Mouse (Mus musculus): ENCODE results near the gene Elf4. TPM values are rescaled to one million over a fixed set of nuclear protein-coding genes. Genes with fewer than 3 reads are reported as not detected.

The Elf4 gene
- polyA plus RNA-seq, 1 experiment from 2014 or later = 3.2 TPM

GRCm38 (mm10) chrX:48405141-48405540, 57.8 kb downstream of the Elf4 start:
- Histone ChIP-seq H3K36me3 (replicated peaks; ENCODE audit: control insufficient read depth, insufficient read depth, low read depth, low read length) (peaks cover 5% of the 10 kb centered on the region; the same call in 1 of the 2 replicates), H3K4me1 (ENCODE audit: control insufficient read depth, insufficient read depth, low read length) (no peaks in the 10 kb centered on the region), H3K9ac (replicated peaks; ENCODE audit: low read length) (no peak overlapping the region), H3K9me3 (replicated peaks; ENCODE audit: control insufficient read depth, low read length) (no peaks in the 10 kb centered on the region), H3K27ac (replicated peaks; ENCODE audit: low read depth, low read length) (no peak overlapping the region; the same call in 1 of the 2 replicates), H3K27me3 (ENCODE audit: control insufficient read depth, insufficient read depth, low read length) (no peaks in the 10 kb centered on the region), H3K4me3 (ENCODE audit: low read depth, low read length) (no peak overlapping the region), H3K4me2 (ENCODE audit: low read depth, low read length) (no peak overlapping the region)
- ATAC-seq (replicated peaks; ENCODE audit: insufficient number of reproducible peaks, low FRiP score, low TSS enrichment, low read depth) = 0 out of 2 replicates have a peak, but pooled peaks have one; percentile 49
- 31% methylated on average over 3 of the region's 3 CpGs for WGBS
- peak; percentile 70 for DNase-seq (ENCODE audit: low spot score)

GRCm38 (mm10) chrX:48399994-48400393, 62.9 kb downstream of the Elf4 start:
- Histone ChIP-seq H3K4me2 (ENCODE audit: low read depth, low read length) (no peak overlapping the region), H3K27ac (replicated peaks; ENCODE audit: low read depth, low read length) (no peak overlapping the region), H3K36me3 (replicated peaks; ENCODE audit: control insufficient read depth, insufficient read depth, low read depth, low read length) (peaks cover 5% of the 10 kb centered on the region; the same call in 1 of the 2 replicates), H3K9me3 (replicated peaks; ENCODE audit: control insufficient read depth, low read length) (no peaks in the 10 kb centered on the region), H3K4me3 (ENCODE audit: low read depth, low read length) (no peak overlapping the region), H3K4me1 (ENCODE audit: control insufficient read depth, insufficient read depth, low read length) (no peaks in the 10 kb centered on the region), H3K9ac (replicated peaks; ENCODE audit: low read length) (no peak overlapping the region), H3K27me3 (ENCODE audit: control insufficient read depth, insufficient read depth, low read length) (no peaks in the 10 kb centered on the region)
- WGBS = 86% methylated on average over 4 of the region's 4 CpGs
- DNase-seq (ENCODE audit: low spot score) = no peak
- ATAC-seq (replicated peaks; ENCODE audit: insufficient number of reproducible peaks, low FRiP score, low TSS enrichment, low read depth) = no peak

GRCm38 (mm10) chrX:48389380-48389779, 73.6 kb downstream of the Elf4 start:
- Histone ChIP-seq H3K4me1 (ENCODE audit: control insufficient read depth, insufficient read depth, low read length) (no peaks in the 10 kb centered on the region), H3K27me3 (ENCODE audit: control insufficient read depth, insufficient read depth, low read length) (no peaks in the 10 kb centered on the region), H3K4me3 (ENCODE audit: low read depth, low read length) (no peak overlapping the region), H3K9ac (replicated peaks; ENCODE audit: low read length) (no peak overlapping the region), H3K36me3 (replicated peaks; ENCODE audit: control insufficient read depth, insufficient read depth, low read depth, low read length) (no peaks in the 10 kb centered on the region), H3K4me2 (ENCODE audit: low read depth, low read length) (no peak overlapping the region), H3K27ac (replicated peaks; ENCODE audit: low read depth, low read length) (no peak overlapping the region), H3K9me3 (replicated peaks; ENCODE audit: control insufficient read depth, low read length) (no peaks in the 10 kb centered on the region)
- WGBS = 93% methylated on average over 6 of the region's 6 CpGs
- DNase-seq (ENCODE audit: low spot score) (no peak), ATAC-seq (replicated peaks; ENCODE audit: insufficient number of reproducible peaks, low FRiP score, low TSS enrichment, low read depth) (no peak)

GRCm38 (mm10) chrX:48385927-48386326, 77.0 kb downstream of the Elf4 start:
- no peak overlapping the region for H3K27ac ChIP-seq (replicated peaks; ENCODE audit: low read depth, low read length)

GRCm38 (mm10) chrX:48383643-48384042, 79.3 kb downstream of the Elf4 start:
- DNase-seq (ENCODE audit: low spot score) (peak; percentile 26), ATAC-seq (replicated peaks; ENCODE audit: insufficient number of reproducible peaks, low FRiP score, low TSS enrichment, low read depth) (no peak)
- Histone ChIP-seq H3K9me3 (replicated peaks; ENCODE audit: control insufficient read depth, low read length) (no peaks in the 10 kb centered on the region), H3K4me3 (ENCODE audit: low read depth, low read length) (no peak overlapping the region), H3K27ac (replicated peaks; ENCODE audit: low read depth, low read length) (no peak overlapping the region), H3K4me2 (ENCODE audit: low read depth, low read length) (no peak overlapping the region), H3K9ac (replicated peaks; ENCODE audit: low read length) (no peak overlapping the region), H3K36me3 (replicated peaks; ENCODE audit: control insufficient read depth, insufficient read depth, low read depth, low read length) (no peaks in the 10 kb centered on the region), H3K27me3 (ENCODE audit: control insufficient read depth, insufficient read depth, low read length) (no peaks in the 10 kb centered on the region), H3K4me1 (ENCODE audit: control insufficient read depth, insufficient read depth, low read length) (no peaks in the 10 kb centered on the region)
- 48% methylated on average over 7 of the region's 7 CpGs for WGBS

More at GRCm38 (mm10) chrX:48385927-48386326, 77.0 kb downstream of the Elf4 start:
- H3K27me3 ChIP-seq (ENCODE audit: control insufficient read depth, insufficient read depth, low read length) = no peaks in the 10 kb centered on the region
- no peak overlapping the region for H3K4me3 ChIP-seq (ENCODE audit: low read depth, low read length)
- H3K4me1 ChIP-seq (ENCODE audit: control insufficient read depth, insufficient read depth, low read length) = no peaks in the 10 kb centered on the region
- ATAC-seq (replicated peaks; ENCODE audit: insufficient number of reproducible peaks, low FRiP score, low TSS enrichment, low read depth) (peak; percentile 59; the same call in 1 of the 2 replicates), DNase-seq (ENCODE audit: low spot score) (peak; percentile 15)
- H3K9me3 ChIP-seq (replicated peaks; ENCODE audit: control insufficient read depth, low read length) = no peaks in the 10 kb centered on the region
- no peak overlapping the region for H3K4me2 ChIP-seq (ENCODE audit: low read depth, low read length)
- no peaks in the 10 kb centered on the region for H3K36me3 ChIP-seq (replicated peaks; ENCODE audit: control insufficient read depth, insufficient read depth, low read depth, low read length)
- 42% methylated on average over 4 of the region's 4 CpGs for WGBS
- H3K9ac ChIP-seq (replicated peaks; ENCODE audit: low read length) = no peak overlapping the region

- H3K36me3 ChIP-seq (replicated peaks; ENCODE audit: control insufficient read depth, insufficient read depth, low read depth, low read length) = no peaks in the 10 kb centered on the region; the same call in 1 of the 2 replicates
- DNase-seq (ENCODE audit: low spot score) = no peak
- H3K4me1 ChIP-seq (ENCODE audit: control insufficient read depth, insufficient read depth, low read length) = no peaks in the 10 kb centered on the region
- H3K9ac ChIP-seq (replicated peaks; ENCODE audit: low read length) = no peak overlapping the region
- 86% methylated on average over 9 of the region's 9 CpGs for WGBS
- H3K4me3 ChIP-seq (ENCODE audit: low read depth, low read length) = no peak overlapping the region
- H3K27ac ChIP-seq (replicated peaks; ENCODE audit: low read depth, low read length) = no peak overlapping the region
- no peaks in the 10 kb centered on the region for H3K9me3 ChIP-seq (replicated peaks; ENCODE audit: control insufficient read depth, low read length)
- no peak for ATAC-seq (replicated peaks; ENCODE audit: insufficient number of reproducible peaks, low FRiP score, low TSS enrichment, low read depth)
- no peak overlapping the region for H3K4me2 ChIP-seq (ENCODE audit: low read depth, low read length)
- H3K27me3 ChIP-seq (ENCODE audit: control insufficient read depth, insufficient read depth, low read length) = no peaks in the 10 kb centered on the region
These were observed 95.1 kb downstream of the Elf4 start for GRCm38 (mm10) chrX:48367841-48368240.

- H3K4me2 ChIP-seq (ENCODE audit: low read depth, low read length) = no peak overlapping the region
- no peak; the same call in 1 of the 2 replicates for ATAC-seq (replicated peaks; ENCODE audit: insufficient number of reproducible peaks, low FRiP score, low TSS enrichment, low read depth)
- 51% methylated on average over 15 of the region's 15 CpGs for WGBS
- no peaks in the 10 kb centered on the region for H3K4me1 ChIP-seq (ENCODE audit: control insufficient read depth, insufficient read depth, low read length)
- no peak for DNase-seq (ENCODE audit: low spot score)
- no peak overlapping the region for H3K4me3 ChIP-seq (ENCODE audit: low read depth, low read length)
- H3K9ac ChIP-seq (replicated peaks; ENCODE audit: low read length) = no peak overlapping the region
- H3K27me3 ChIP-seq (ENCODE audit: control insufficient read depth, insufficient read depth, low read length) = no peaks in the 10 kb centered on the region
- no peaks in the 10 kb centered on the region; the same call in 1 of the 2 replicates for H3K36me3 ChIP-seq (replicated peaks; ENCODE audit: control insufficient read depth, insufficient read depth, low read depth, low read length)
- H3K27ac ChIP-seq (replicated peaks; ENCODE audit: low read depth, low read length) = no peak overlapping the region; the same call in 1 of the 2 replicates
- no peaks in the 10 kb centered on the region for H3K9me3 ChIP-seq (replicated peaks; ENCODE audit: control insufficient read depth, low read length)
These were observed 96.9 kb downstream of the Elf4 start for GRCm38 (mm10) chrX:48365836-48366577.
